Mouse (Mus musculus) CH12.LX (cell line): ENCODE data around the gene Ube2e1. TPM values are rescaled to one million over a fixed set of nuclear protein-coding genes. Genes with fewer than 3 reads are reported as not detected.
A peak's percentile ranks its signal among the peaks of the same experiment; 100 is the strongest.

Source experiments
- DNase-seq: peaks from one replicate; pipeline ENCODE4 v3.0.0-alpha.2; 2013; ENCODE audit errors: extremely low read depth
- H3K27ac ChIP-seq: 2 replicates; pipeline ENCODE4 v1.5.1; 2012; ENCODE audit warnings: low read depth, mild to moderate bottlenecking, control low read depth, moderate library complexity; ENCODE audit not compliant: insufficient read depth
- H3K27me3 ChIP-seq: replicated peaks from 2 replicates; pipeline ENCODE3; 2012; ENCODE audit warnings: inconsistent platforms
- H3K36me3 ChIP-seq, 2 experiments: replicated peaks in 1 of 2; 2 replicates each; pipeline versions ENCODE3 to v1.6.1; 2012; ENCODE audit warnings: inconsistent platforms in 1 of 2, low read length in 1 of 2, mild to moderate bottlenecking in 1 of 2, mixed read lengths in 1 of 2, moderate library complexity in 1 of 2; ENCODE audit not compliant: control insufficient read depth in 1 of 2, insufficient read depth in 1 of 2
- H3K4me1 ChIP-seq, 2 experiments: 2 replicates each; pipeline ENCODE4 v1.6.1; 2012; ENCODE audit warnings: inconsistent platforms in 1 of 2, moderate library complexity in 1 of 2; ENCODE audit not compliant: insufficient read depth in 2 of 2, control insufficient read depth in 1 of 2
- H3K4me2 ChIP-seq: 2 replicates; pipeline ENCODE4 v1.6.1; 2012; ENCODE audit warnings: low read depth, mild to moderate bottlenecking, control low read depth; ENCODE audit not compliant: poor library complexity, insufficient read depth, severe bottlenecking
- H3K4me3 ChIP-seq, 3 experiments: fragments of 150-350 bp in 1 of 3; sonication (generic) in 1 of 3; replicated peaks in 1 of 3; 2 replicates each; pipeline versions ENCODE3 to v1.5.1; 2011 to 2012; ENCODE audit warnings: low read depth in 2 of 3, low read length in 2 of 3, mild to moderate bottlenecking in 2 of 3, moderate library complexity in 2 of 3, control low read depth in 1 of 3, improper control_type of control experiment in 1 of 3, inconsistent platforms in 1 of 3, mixed read lengths in 1 of 3; ENCODE audit not compliant: poor library complexity in 1 of 3
- H3K79me2 ChIP-seq: replicated peaks from 2 replicates; pipeline ENCODE4 v1.6.1; 2012; ENCODE audit warnings: mild to moderate bottlenecking, moderate library complexity; ENCODE audit not compliant: control insufficient read depth, poor library complexity, insufficient read depth, severe bottlenecking; ENCODE audit errors: extremely low read depth
- H3K9ac ChIP-seq: 2 replicates; pipeline ENCODE4 v1.6.1; 2012; ENCODE audit warnings: low read depth, mild to moderate bottlenecking, control low read depth, moderate library complexity; ENCODE audit not compliant: insufficient read depth
- H3K9me3 ChIP-seq: replicated peaks from 2 replicates; pipeline ENCODE3; 2012; ENCODE audit warnings: low read length, inconsistent platforms, mixed read lengths
- CHD1 ChIP-seq: IDR thresholded peaks from 2 replicates; pipeline ENCODE4 v1.6.1; 2012; ENCODE audit warnings: low read depth, low read length, improper control_type of control experiment, inconsistent platforms
- E2F4 ChIP-seq: IDR thresholded peaks from 2 replicates; pipeline ENCODE4 v1.6.1; 2011; ENCODE audit warnings: low read depth, low read length, improper control_type of control experiment; ENCODE audit not compliant: insufficient replicate concordance
- ELF1 ChIP-seq: IDR thresholded peaks from 2 replicates; pipeline ENCODE4 v1.6.1; 2014; ENCODE audit warnings: low read depth, mild to moderate bottlenecking, inconsistent platforms, low read length, improper control_type of control experiment
- EP300 ChIP-seq: IDR thresholded peaks from 2 replicates; pipeline ENCODE4 v1.6.1; 2011; ENCODE audit warnings: low read length, improper control_type of control experiment
- ETS1 ChIP-seq: conservative IDR thresholded peaks from 2 replicates; pipeline ENCODE4 v1.6.1; 2012; ENCODE audit warnings: low read depth, mild to moderate bottlenecking, inconsistent platforms, low read length, improper control_type of control experiment, moderate library complexity
- GABPA ChIP-seq: IDR thresholded peaks from 2 replicates; pipeline ENCODE4 v1.6.1; 2012; ENCODE audit warnings: low read depth, low read length, improper control_type of control experiment, inconsistent platforms; ENCODE audit not compliant: insufficient replicate concordance
- MAX ChIP-seq: IDR thresholded peaks from 2 replicates; pipeline ENCODE4 v1.6.1; 2011; ENCODE audit warnings: low read length, improper control_type of control experiment
- MEF2A ChIP-seq: IDR thresholded peaks from 2 replicates; pipeline ENCODE4 v1.6.1; 2014; ENCODE audit warnings: low read depth, mild to moderate bottlenecking, inconsistent platforms, low read length, improper control_type of control experiment, borderline replicate concordance
- MYC ChIP-seq: IDR thresholded peaks from 2 replicates; pipeline ENCODE4 v1.6.1; 2011; ENCODE audit warnings: low read depth, mild to moderate bottlenecking, improper control_type of control experiment, low read length
- NELFE ChIP-seq: IDR thresholded peaks from 2 replicates; pipeline ENCODE4 v1.6.1; 2011; ENCODE audit warnings: low read depth, low read length, improper control_type of control experiment
- NRF1 ChIP-seq: IDR thresholded peaks from 2 replicates; pipeline ENCODE4 v1.6.1; 2014; ENCODE audit warnings: low read depth, mild to moderate bottlenecking, inconsistent platforms, low read length, improper control_type of control experiment, moderate library complexity
- PAX5 ChIP-seq: IDR thresholded peaks from 2 replicates; pipeline ENCODE4 v1.6.1; 2012; ENCODE audit warnings: low read length, inconsistent platforms, mixed read lengths
- POLR2AphosphoS2 ChIP-seq: IDR thresholded peaks from 2 replicates; pipeline ENCODE4 v1.6.1; 2011; ENCODE audit warnings: low read depth, low read length, improper control_type of control experiment
- RCOR1 ChIP-seq: conservative IDR thresholded peaks from 2 replicates; pipeline ENCODE4 v1.6.1; 2012; ENCODE audit warnings: low read depth, mild to moderate bottlenecking, inconsistent platforms, low read length, improper control_type of control experiment
- ZC3H11A ChIP-seq: IDR thresholded peaks from 2 replicates; pipeline ENCODE4 v1.6.1; 2012; ENCODE audit warnings: low read depth, mild to moderate bottlenecking, inconsistent platforms, low read length, improper control_type of control experiment
- ZMIZ1 ChIP-seq: IDR thresholded peaks from 2 replicates; pipeline ENCODE4 v1.6.1; 2012; ENCODE audit warnings: low read depth, mild to moderate bottlenecking, inconsistent platforms, low read length, improper control_type of control experiment
- ZNF384 ChIP-seq: IDR thresholded peaks from 2 replicates; pipeline ENCODE4 v1.6.1; 2012; ENCODE audit warnings: low read depth, low read length, improper control_type of control experiment, inconsistent platforms
- dilution Hi-C: fragments of 300-500 bp; cut with MboI; formaldehyde crosslinking; loops from 2 replicates; pipeline ENCODE4 v1.14.3; 2020; ENCODE audit warnings: low sequenced_read_pairs; ENCODE audit not compliant: extremely low pct_unique_long_range_greater_than_20kb, extremely low pct_ligation_motif_present
- in situ Hi-C: fragments of 300-500 bp; cut with MboI; formaldehyde crosslinking; loops from 3 replicates; pipeline ENCODE4 v1.14.3; 2019; ENCODE audit warnings: low sequenced_read_pairs, low pct_ligation_motif_present, low pct_unique_long_range_greater_than_20kb, mixed read lengths
- polyA plus RNA-seq: library from polyadenylated mRNA; unstranded; fragments of >175 nt; gene quantifications from 2 replicates; pipeline ENCODE4 v1.2.1, GENCODE M21; 2012; ENCODE audit warnings: low read depth; ENCODE audit not compliant: insufficient read length
- total RNA-seq, 2 experiments: library from RNA; depleted of rRNA; stranded (reverse); fragments of 300-350 nt in 1 of 2; fragments of >200 nt in 1 of 2; gene quantifications; 2 replicates each; pipeline ENCODE4 v1.2.3; 2012 to 2014

The Ube2e1 gene
- total and polyA plus RNA-seq, 3 experiments: 28.1 to 202 (median 183) TPM

- TF ChIP-seq RCOR1: no peak; the same call in 1 of the 2 replicates
- peak; percentile 99 for TF ChIP-seq NRF1
- no peak; the same call in 1 of the 2 replicates for TF ChIP-seq GABPA
- TF ChIP-seq POLR2AphosphoS2: peak; percentile 44; the same call in 1 of the 2 replicates
- no peak for TF ChIP-seq ZNF384
- TF ChIP-seq E2F4: no peak
- 0 out of 2 replicates have a peak, but pooled peaks have one; percentile 42 for TF ChIP-seq MEF2A
- TF ChIP-seq NELFE: peak; percentile 81
- peak; percentile 94 for TF ChIP-seq ETS1
- TF ChIP-seq ELF1: peak; percentile 44; the same call in 1 of the 2 replicates
- no peak for TF ChIP-seq PAX5
- no peak for TF ChIP-seq ZC3H11A
- no peak; the same call in 1 of the 2 replicates for TF ChIP-seq ZMIZ1
- TF ChIP-seq MYC: peak; percentile 73
- no peak for TF ChIP-seq CHD1
- TF ChIP-seq, all 38 proteins: peak for 19
Observed at GRCm38 (mm10) chr14:18238131-18238749, 93.4 kb downstream of the Ube2e1 start (continued).

- Histone ChIP-seq H3K9me3 (no peaks in the 10 kb centered on the region), H3K4me2 (peak overlapping the region; percentile 83), H3K36me3 (no peaks in the 10 kb centered on the region), H3K27me3 (peaks cover 11% of the 10 kb centered on the region), H3K27ac (no peak overlapping the region), H3K4me1 (peaks cover 0 to 45% of the 10 kb centered on the region in 2 experiments; a peak in 2 of 4 replicates), H3K9ac (peak overlapping the region; percentile 56), H3K79me2 (no peaks in the 10 kb centered on the region), H3K4me3 (peak overlapping the region in 2 of 3 experiments; percentile 60 to 67)
- dilution Hi-C loops (no loop called here), in situ Hi-C loops (loop anchor here (5.0 kb wide), 1 partner anchor 35 kb away; the partner anchor contains the start of genes Nkiras1 and Rpl15)
- TF ChIP-seq MAX (0 out of 2 replicates have a peak, but pooled peaks have one; percentile 3), EP300 (no peak)
- DNase-seq: no peak
Observed at GRCm38 (mm10) chr14:18237381-18237780, 94.3 kb downstream of the Ube2e1 start.
